Mouse (Mus musculus): ENCODE results near the gene Tspyl1. TPM values are rescaled to one million over a fixed set of nuclear protein-coding genes. Genes with fewer than 3 reads are reported as not detected.

The Tspyl1 gene
- polyA plus RNA-seq, 1 experiment: 33.6 TPM

DNA sequence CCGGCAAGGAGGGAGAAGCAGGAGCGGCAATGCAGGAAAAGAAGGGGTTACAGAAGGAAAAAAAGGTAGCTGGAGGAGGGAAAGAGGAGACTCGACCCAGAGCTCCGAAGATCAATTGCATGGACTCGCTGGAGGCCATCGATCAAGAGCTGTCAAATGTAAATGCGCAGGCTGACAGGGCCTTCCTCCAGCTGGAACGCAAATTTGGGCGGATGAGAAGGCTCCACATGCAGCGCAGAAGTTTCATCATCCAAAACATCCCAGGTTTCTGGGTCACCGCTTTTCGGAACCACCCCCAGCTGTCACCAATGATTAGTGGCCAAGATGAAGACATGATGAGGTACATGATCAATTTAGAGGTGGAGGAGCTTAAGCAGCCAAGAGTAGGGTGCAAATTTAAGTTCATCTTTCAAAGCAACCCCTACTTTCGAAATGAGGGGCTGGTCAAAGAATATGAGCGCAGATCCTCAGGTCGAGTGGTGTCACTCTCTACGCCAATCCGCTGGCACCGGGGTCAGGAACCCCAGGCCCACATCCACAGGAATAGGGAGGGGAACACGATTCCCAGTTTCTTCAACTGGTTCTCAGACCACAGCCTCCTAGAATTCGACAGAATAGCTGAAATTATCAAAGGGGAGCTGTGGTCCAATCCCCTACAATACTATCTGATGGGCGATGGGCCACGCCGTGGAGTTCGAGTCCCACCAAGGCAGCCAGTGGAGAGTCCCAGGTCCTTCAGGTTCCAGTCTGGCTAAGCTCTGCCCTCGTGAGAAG is 16.2 kb downstream of the Tspyl1 start:
- peaks cover 3% of the 10 kb centered on the region; the same call in 1 of the 2 replicates for H3K4me1 ChIP-seq (ENCODE audit: control insufficient read depth, insufficient read depth, low read length)
- no peak for TF ChIP-seq POLR2A (IDR thresholded peaks at IDR 0.05; ENCODE audit: borderline replicate concordance, extremely low read depth, low read depth, low read length)
- no peak for TF ChIP-seq CTCF (IDR thresholded peaks at IDR 0.05; ENCODE audit: insufficient read depth, low read length)
- 42% methylated on average over 25 of the region's 25 CpGs for WGBS
- no peak for DNase-seq
- H3K4me3 ChIP-seq (replicated peaks; ENCODE audit: extremely low read depth, low read depth, low read length): peak overlapping the region; percentile 68

DNA sequence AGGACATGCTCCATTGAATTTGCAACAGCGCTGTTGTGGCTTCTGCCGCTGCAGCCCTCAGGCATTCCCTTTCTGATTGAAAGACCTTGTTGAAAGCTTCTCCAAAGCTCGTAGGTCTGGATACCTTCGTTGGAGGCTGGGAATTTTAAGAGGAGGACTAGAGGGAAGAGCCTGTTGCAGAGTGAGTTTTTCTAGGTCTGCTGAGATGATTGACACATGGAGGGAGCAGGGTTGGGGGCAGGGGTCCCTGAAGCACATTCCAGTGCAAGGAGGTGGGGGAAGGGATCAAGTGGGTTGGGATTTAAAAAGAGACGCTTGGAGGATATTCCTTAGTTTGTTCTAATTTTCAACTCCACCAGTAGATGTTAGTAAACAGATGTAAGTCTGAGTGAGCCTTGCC is 18.4 kb downstream of the Tspyl1 start:
- 51% methylated on average over 5 of the region's 5 CpGs for WGBS
- H3K4me1 ChIP-seq (ENCODE audit: control insufficient read depth, insufficient read depth, low read length): peaks cover 3% of the 10 kb centered on the region; the same call in 1 of the 2 replicates
- TF ChIP-seq CTCF (IDR thresholded peaks at IDR 0.05; ENCODE audit: insufficient read depth, low read length) (no peak), POLR2A (IDR thresholded peaks at IDR 0.05; ENCODE audit: borderline replicate concordance, extremely low read depth, low read depth, low read length) (no peak)
- DNase-seq: no peak
- peak overlapping the region; percentile 26 for H3K4me3 ChIP-seq (replicated peaks; ENCODE audit: extremely low read depth, low read depth, low read length)

- no peak for DNase-seq
- Histone ChIP-seq H3K4me1 (ENCODE audit: control insufficient read depth, insufficient read depth, low read length) (no peaks in the 10 kb centered on the region), H3K4me3 (replicated peaks; ENCODE audit: extremely low read depth, low read depth, low read length) (no peak overlapping the region)
- TF ChIP-seq CTCF (IDR thresholded peaks at IDR 0.05; ENCODE audit: insufficient read depth, low read length) (no peak), POLR2A (IDR thresholded peaks at IDR 0.05; ENCODE audit: borderline replicate concordance, extremely low read depth, low read depth, low read length) (no peak)
Observed at GRCm38 (mm10) chr10:34307070-34307469, 25.1 kb downstream of the Tspyl1 start.

DNA sequence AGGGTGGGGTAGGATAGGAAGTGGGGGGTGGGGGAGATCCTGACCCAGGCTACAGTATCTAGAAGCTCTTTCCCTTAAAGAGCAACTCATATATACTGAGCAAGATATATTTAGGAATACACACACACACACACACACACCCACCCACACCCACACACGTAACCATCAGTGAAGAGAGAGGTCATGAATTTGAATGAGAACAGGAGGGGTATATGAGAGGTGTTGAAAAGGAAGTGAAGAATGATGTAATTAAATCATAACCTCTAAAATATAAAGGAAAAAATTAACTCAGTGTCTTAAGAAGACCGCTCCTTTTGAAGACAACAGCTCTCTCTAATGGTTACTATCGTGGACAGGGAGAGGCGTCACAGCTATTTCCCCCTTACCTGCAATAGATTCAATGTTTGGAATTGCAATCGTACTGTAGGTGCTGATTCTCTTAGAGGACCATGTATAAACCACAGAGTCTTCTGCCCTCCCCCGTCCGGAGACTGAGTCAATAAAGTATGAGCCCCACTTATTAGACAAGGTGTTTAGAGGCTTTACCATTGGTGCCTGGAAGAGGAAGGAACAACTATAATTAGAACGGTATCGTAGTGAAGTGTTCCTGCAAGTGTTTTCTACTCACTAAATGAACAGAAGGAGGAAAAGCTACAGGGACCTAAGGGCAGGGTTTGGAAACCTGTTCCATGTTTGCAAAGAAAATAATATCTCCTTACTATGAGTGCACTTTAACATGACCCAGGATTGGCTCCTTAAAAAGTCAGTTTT is 28.1 kb downstream of the Tspyl1 start:
- H3K4me1 ChIP-seq (ENCODE audit: control insufficient read depth, insufficient read depth, low read length): no peaks in the 10 kb centered on the region
- TF ChIP-seq POLR2A (IDR thresholded peaks at IDR 0.05; ENCODE audit: borderline replicate concordance, extremely low read depth, low read depth, low read length): no peak
- TF ChIP-seq CTCF (IDR thresholded peaks at IDR 0.05; ENCODE audit: insufficient read depth, low read length): no peak
- no peak for DNase-seq
- 61% methylated on average over 9 of the region's 9 CpGs for WGBS
- no peak overlapping the region for H3K4me3 ChIP-seq (replicated peaks; ENCODE audit: extremely low read depth, low read depth, low read length)

DNA sequence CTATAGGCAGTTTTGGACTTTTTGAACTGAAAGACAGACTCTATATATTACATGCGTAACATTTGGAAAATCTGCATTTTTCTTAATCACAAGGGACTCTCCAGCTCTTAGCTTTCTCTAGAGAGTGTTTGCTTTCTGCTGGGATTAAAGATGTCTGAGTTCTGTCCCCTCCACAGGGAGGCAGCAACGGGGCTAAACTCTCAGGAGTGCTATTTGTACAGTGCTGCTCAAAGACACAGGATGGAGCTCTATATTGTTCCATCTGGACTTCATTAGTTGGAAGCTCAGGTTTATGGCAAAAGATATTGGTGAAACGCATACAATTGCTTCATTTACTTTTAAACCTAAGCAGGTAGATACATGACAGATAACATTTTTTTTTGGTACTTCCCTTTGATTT is 30.5 kb downstream of the Tspyl1 start:
- TF ChIP-seq POLR2A (IDR thresholded peaks at IDR 0.05; ENCODE audit: borderline replicate concordance, extremely low read depth, low read depth, low read length) (no peak), CTCF (IDR thresholded peaks at IDR 0.05; ENCODE audit: insufficient read depth, low read length) (no peak)
- 63% methylated on average over 3 of the region's 3 CpGs for WGBS
- DNase-seq: no peak
- Histone ChIP-seq H3K4me1 (ENCODE audit: control insufficient read depth, insufficient read depth, low read length) (no peaks in the 10 kb centered on the region), H3K4me3 (replicated peaks; ENCODE audit: extremely low read depth, low read depth, low read length) (no peak overlapping the region)

GRCm38 (mm10) chr10:34316571-34317216 is 34.7 kb downstream of the Tspyl1 start:
- no peak overlapping the region for H3K4me3 ChIP-seq (replicated peaks; ENCODE audit: extremely low read depth, low read depth, low read length)
- DNase-seq: no peak
- H3K4me1 ChIP-seq (ENCODE audit: control insufficient read depth, insufficient read depth, low read length): no peaks in the 10 kb centered on the region; the same call in 1 of the 2 replicates
- 16% methylated on average over 3 of the region's 3 CpGs for WGBS
- TF ChIP-seq POLR2A (IDR thresholded peaks at IDR 0.05; ENCODE audit: borderline replicate concordance, extremely low read depth, low read depth, low read length) (no peak), CTCF (IDR thresholded peaks at IDR 0.05; ENCODE audit: insufficient read depth, low read length) (no peak)

DNA sequence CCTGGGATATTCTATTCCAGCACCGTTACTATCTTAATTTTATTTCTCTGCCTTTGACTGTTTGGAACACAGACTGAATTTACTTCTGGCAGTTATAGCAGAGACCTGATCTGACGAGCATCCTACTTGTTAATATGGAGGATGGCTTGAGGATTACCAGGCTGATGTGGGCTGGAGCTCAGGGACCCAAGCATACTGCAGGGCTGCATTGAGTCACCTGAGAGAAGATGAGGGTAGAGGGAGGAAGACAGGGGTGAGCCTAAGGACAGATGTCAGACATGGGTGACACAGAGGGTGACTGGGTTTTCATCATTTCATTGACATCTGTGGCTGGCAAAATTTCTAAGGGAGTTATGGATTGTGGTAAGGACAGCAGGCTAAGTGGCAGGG is 35.2 kb downstream of the Tspyl1 start:
- WGBS: 65% methylated on average over 2 of the region's 2 CpGs
- no peak for DNase-seq
- Histone ChIP-seq H3K4me3 (replicated peaks; ENCODE audit: extremely low read depth, low read depth, low read length) (no peak overlapping the region), H3K4me1 (ENCODE audit: control insufficient read depth, insufficient read depth, low read length) (no peaks in the 10 kb centered on the region; the same call in 1 of the 2 replicates)
- TF ChIP-seq CTCF (IDR thresholded peaks at IDR 0.05; ENCODE audit: insufficient read depth, low read length) (no peak), POLR2A (IDR thresholded peaks at IDR 0.05; ENCODE audit: borderline replicate concordance, extremely low read depth, low read depth, low read length) (no peak)

DNA sequence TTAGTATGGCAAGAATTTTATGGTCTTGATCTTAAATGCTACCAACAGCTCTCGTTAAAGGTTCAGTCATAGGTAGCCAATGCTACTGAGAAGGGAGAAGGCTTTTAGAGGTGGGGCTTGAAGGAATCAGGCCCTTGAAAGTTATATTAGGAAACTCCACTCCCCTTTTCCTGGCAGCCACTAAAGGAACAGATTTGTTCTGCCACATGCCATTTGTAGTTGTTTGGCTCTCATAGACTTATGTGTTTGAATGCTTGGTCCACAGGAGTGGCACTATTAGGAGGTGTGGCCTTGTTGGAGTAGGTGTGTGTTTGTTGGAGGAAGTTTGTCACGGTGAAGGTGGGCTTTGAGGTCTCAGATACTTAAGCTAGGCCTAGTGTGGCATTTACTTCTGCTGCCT is 38.8 kb downstream of the Tspyl1 start:
- no peak for DNase-seq
- TF ChIP-seq POLR2A (IDR thresholded peaks at IDR 0.05; ENCODE audit: borderline replicate concordance, extremely low read depth, low read depth, low read length) (no peak), CTCF (IDR thresholded peaks at IDR 0.05; ENCODE audit: insufficient read depth, low read length) (no peak)
- Histone ChIP-seq H3K4me1 (ENCODE audit: control insufficient read depth, insufficient read depth, low read length) (no peaks in the 10 kb centered on the region; the same call in 1 of the 2 replicates), H3K4me3 (replicated peaks; ENCODE audit: extremely low read depth, low read depth, low read length) (no peak overlapping the region)
- WGBS: 55% methylated on average over 2 of the region's 2 CpGs

DNA sequence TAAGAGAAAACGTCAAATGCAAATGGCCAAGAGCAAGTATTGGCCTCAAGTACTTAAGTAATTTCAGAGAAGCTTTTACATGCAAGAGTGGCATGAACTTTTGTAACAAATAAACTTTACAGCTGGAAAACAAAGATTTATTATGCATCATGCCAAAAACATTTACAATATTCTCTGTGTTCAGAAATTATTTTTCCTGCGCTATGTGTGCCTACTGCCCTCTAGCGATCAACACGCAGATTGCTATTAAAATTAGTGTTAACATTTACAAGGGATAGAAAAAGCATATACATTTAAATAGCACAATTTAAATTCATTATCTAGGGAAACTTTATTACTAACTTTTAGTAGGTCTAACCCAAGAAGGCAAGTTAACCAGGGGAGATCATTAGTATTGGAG is 44.7 kb downstream of the Tspyl1 start:
- TF ChIP-seq CTCF (IDR thresholded peaks at IDR 0.05; ENCODE audit: insufficient read depth, low read length): peak; percentile 52; the same call in 1 of the 2 replicates
- TF ChIP-seq POLR2A (IDR thresholded peaks at IDR 0.05; ENCODE audit: borderline replicate concordance, extremely low read depth, low read depth, low read length): no peak
- Histone ChIP-seq H3K4me1 (ENCODE audit: control insufficient read depth, insufficient read depth, low read length) (no peaks in the 10 kb centered on the region), H3K4me3 (replicated peaks; ENCODE audit: extremely low read depth, low read depth, low read length) (no peak overlapping the region)
- 20% methylated on average over 4 of the region's 4 CpGs for WGBS
- no peak for DNase-seq
